Mouse (Mus musculus): ENCODE results near the gene Trim10.

The Trim10 gene

GRCm38 (mm10) chr17:36920239-36920638, 50.9 kb downstream of the Trim10 start:
- no peak for DNase-seq

DNA sequence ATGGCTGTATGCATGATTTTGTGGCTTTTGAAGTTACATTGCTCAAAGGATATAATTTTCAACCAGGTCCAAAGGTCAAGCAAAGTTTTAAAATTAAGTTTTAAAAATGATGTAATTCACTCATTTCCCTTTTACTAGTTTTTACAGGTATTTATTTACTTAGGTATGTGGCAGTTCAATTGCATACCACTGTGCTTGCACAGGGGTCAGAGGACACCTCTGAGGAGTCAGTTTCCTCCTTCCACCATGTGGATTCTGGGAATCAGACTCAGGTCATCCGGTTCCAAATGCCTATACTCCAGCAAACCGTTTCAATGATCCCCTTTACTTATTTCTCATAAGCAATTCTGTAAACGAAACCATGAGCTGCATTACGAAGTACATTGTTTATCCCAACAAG, 53.3 kb downstream of the Trim10 start:
- no peak for DNase-seq

DNA sequence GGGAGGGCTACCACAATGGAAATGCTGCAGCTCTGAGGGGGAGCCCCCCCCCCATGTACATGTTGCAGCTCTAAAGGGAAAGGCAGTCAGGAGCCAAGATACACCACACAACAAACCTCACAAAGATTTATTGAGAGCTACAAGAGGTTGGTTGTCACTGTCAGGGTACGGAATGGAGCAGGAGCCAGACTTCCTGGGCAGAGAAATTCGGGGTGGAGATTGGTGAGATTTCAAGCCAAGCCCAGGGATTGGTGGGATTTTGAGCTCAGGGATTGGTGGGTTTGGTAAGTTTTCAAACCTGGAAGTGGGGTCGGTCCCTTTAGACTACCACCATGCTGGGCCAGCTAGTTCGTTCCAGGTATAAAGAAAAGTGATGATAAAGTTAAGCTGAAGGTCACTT, 54.1 kb downstream of the Trim10 start:
- no peak for DNase-seq

All from cerebellum, postnatal 36 days (tissue).